Mouse (Mus musculus) megakaryocyte, embryonic 14.5 days (primary cell): ENCODE measurements around the gene Pclo.

ENCODE experiments used
- FLI1 ChIP-seq: IDR thresholded peaks from 2 replicates; pipeline ENCODE4 v1.6.1; 2012; ENCODE audit warnings: low read length, inconsistent platforms, mixed read lengths
- GATA1 ChIP-seq: IDR thresholded peaks from 3 replicates; pipeline ENCODE4 v1.6.1; 2012; ENCODE audit warnings: mixed read lengths, low read length, inconsistent platforms, borderline replicate concordance

GRCm38 (mm10) chr5:14782362-14783082, 267.8 kb downstream of the Pclo start:
- TF ChIP-seq GATA1 = no peak
- no peak for TF ChIP-seq FLI1
